Mouse (Mus musculus) activated CD4-positive, CD25-positive, alpha-beta regulatory T cell, adult 4 months (primary cell): ENCODE measurements around the gene Mien1. TPM values are rescaled to one million over a fixed set of nuclear protein-coding genes. Genes with fewer than 3 reads are reported as not detected.

Experiments
- polyA plus RNA-seq, 2 experiments: library from polyadenylated mRNA; unstranded; fragments of 100-300 nt; shearing (Covaris generic); gene quantifications; one replicate each; pipeline ENCODE4 v1.2.1; 2017

Mien1 gene
- polyA plus RNA-seq, 2 experiments from 2014 or later, result 161 to 193 TPM

Other genes starting within 250 kb of the Mien1 start
- 10 to 100 TPM; 60.6 to 70.5 TPM for gene Med1, start 245.7 kb downstream of the Mien1 start, polyA plus RNA-seq
- 10 to 100 TPM; 24.6 to 24.9 TPM for gene Cdk12, start 235.9 kb downstream of the Mien1 start, polyA plus RNA-seq
- not detected for gene Neurod2, start 109.3 kb downstream of the Mien1 start, polyA plus RNA-seq
- gene Ppp1r1b, start 90.6 kb downstream of the Mien1 start, polyA plus RNA-seq, result not detected
- 10 to 100 TPM; 33.3 to 42.1 TPM for gene Stard3, start 80.6 kb downstream of the Mien1 start, polyA plus RNA-seq
- not detected for gene Tcap, start 55.2 kb downstream of the Mien1 start, polyA plus RNA-seq
- gene Pnmt, start 52.5 kb downstream of the Mien1 start, polyA plus RNA-seq, result not detected
- gene Pgap3, start 38.5 kb downstream of the Mien1 start, polyA plus RNA-seq, result 1 to 10 TPM; 3.3 to 4.0 TPM
- under 1 TPM in 1 of 2 experiments, not detected in 1; 0.07 TPM for gene Erbb2, start 26.5 kb downstream of the Mien1 start, polyA plus RNA-seq
- gene Grb7, start 7.4 kb upstream of the Mien1 start, polyA plus RNA-seq, result 1 to 10 TPM; 2.3 to 3.4 TPM
- gene Ikzf3, start 107.0 kb upstream of the Mien1 start, polyA plus RNA-seq, result 100 to 1,000 TPM in 1 of 2 experiments, 10 to 100 TPM in 1; 95.8 to 124 TPM
- 1 to 10 TPM; 4.2 to 7.1 TPM for gene Zpbp2, start 112.1 kb upstream of the Mien1 start, polyA plus RNA-seq
- 10 to 100 TPM; 15.8 to 37.6 TPM for gene Ormdl3, start 148.4 kb upstream of the Mien1 start, polyA plus RNA-seq
- gene Lrrc3c, start 159.3 kb upstream of the Mien1 start, polyA plus RNA-seq, result not detected
- 1 to 10 TPM; 2.2 to 10.0 TPM for gene Gm12355, start 186.7 kb upstream of the Mien1 start, polyA plus RNA-seq
- not detected for gene Gsdma3, start 187.4 kb upstream of the Mien1 start, polyA plus RNA-seq
- gene Gsdma2, start 207.8 kb upstream of the Mien1 start, polyA plus RNA-seq, result not detected
- gene Gsdma, start 225.4 kb upstream of the Mien1 start, polyA plus RNA-seq, result under 1 TPM in 1 of 2 experiments, not detected in 1; 0.20 TPM
- 10 to 100 TPM; 14.2 to 25.7 TPM for gene Psmd3, start 243.6 kb upstream of the Mien1 start, polyA plus RNA-seq